Mouse (Mus musculus) cerebellum, postnatal 25 days (tissue): ENCODE measurements around the gene Polr2a.

Experiments
- DNase-seq, 2 experiments: peaks; one replicate each; pipeline ENCODE4 v3.0.0; 2021; ENCODE audit warnings: mixed read lengths in 2 of 2

Gene Polr2a

GRCm38 (mm10) chr11:69758478-69758970 lies at the start of gene Polr2a:
Gene Polr2a, minus strand, starts transcription at chr11:69758637.
- DNase-seq, result peak; percentile 98 to 99

- DNase-seq, result no peak
These were observed 49.2 kb upstream of the Polr2a start for GRCm38 (mm10) chr11:69807641-69808040.

- no peak for DNase-seq
These were observed 47.9 kb upstream of the Polr2a start for GRCm38 (mm10) chr11:69806378-69806777.

GRCm38 (mm10) chr11:69804972-69805909 lies 46.8 kb upstream of the Polr2a start, which contains the start of gene Tmem102:
Gene Tmem102, minus strand, starts transcription at chr11:69805624.
- no peak for DNase-seq

- no peak for DNase-seq
These were observed 46.2 kb upstream of the Polr2a start for GRCm38 (mm10) chr11:69804652-69804940.

GRCm38 (mm10) chr11:69803786-69804651 lies 45.6 kb upstream of the Polr2a start:
- peak; percentile 69 to 77 for DNase-seq

GRCm38 (mm10) chr11:69803328-69803727 lies 44.9 kb upstream of the Polr2a start:
- DNase-seq, result no peak

GRCm38 (mm10) chr11:69802648-69803105 lies 44.2 kb upstream of the Polr2a start:
- peak; percentile 75 to 83 for DNase-seq

- DNase-seq, result no peak
These were observed 43.0 kb upstream of the Polr2a start, which contains the start of gene Fgf11 for GRCm38 (mm10) chr11:69801379-69801977. Gene Fgf11, minus strand, starts transcription at chr11:69801857.

GRCm38 (mm10) chr11:69800392-69801197 lies 42.2 kb upstream of the Polr2a start:
- DNase-seq, result peak in 1 of 2 experiments; percentile 65

GRCm38 (mm10) chr11:69800138-69800391 lies 41.6 kb upstream of the Polr2a start:
- peak in 1 of 2 experiments; percentile 56 for DNase-seq

- DNase-seq, result no peak
These were observed 41.1 kb upstream of the Polr2a start for GRCm38 (mm10) chr11:69799394-69800137.

- no peak for DNase-seq
These were observed 39.5 kb upstream of the Polr2a start for GRCm38 (mm10) chr11:69797924-69798323.

- no peak for DNase-seq
These were observed 37.6 kb upstream of the Polr2a start for GRCm38 (mm10) chr11:69795983-69796435.

- DNase-seq, result peak; percentile 89 to 95
These were observed 36.9 kb upstream of the Polr2a start, which contains the start of gene Chrnb1 for GRCm38 (mm10) chr11:69795168-69795982. Gene Chrnb1, minus strand, starts transcription at chr11:69795943.

GRCm38 (mm10) chr11:69793429-69793828 lies 35.0 kb upstream of the Polr2a start:
- DNase-seq, result no peak

- no peak for DNase-seq
These were observed 33.0 kb upstream of the Polr2a start for GRCm38 (mm10) chr11:69791420-69791819.

GRCm38 (mm10) chr11:69789431-69789830 lies 31.0 kb upstream of the Polr2a start:
- DNase-seq, result no peak

- DNase-seq, result no peak
These were observed 28.9 kb upstream of the Polr2a start for GRCm38 (mm10) chr11:69787306-69787705.

- DNase-seq, result no peak
These were observed 26.4 kb upstream of the Polr2a start for GRCm38 (mm10) chr11:69784793-69785272.
